Mouse (Mus musculus): Measurements from ENCODE around the gene Vars2. TPM values are rescaled to one million over a fixed set of nuclear protein-coding genes. Genes with fewer than 3 reads are reported as not detected.

The Vars2 gene
- polyA plus RNA-seq, 1 experiment from 2014 or later = 13.0 TPM

- H3K4me1 ChIP-seq (replicated peaks) = peaks cover 14% of the 10 kb centered on the region
- H3K27ac ChIP-seq = no peak overlapping the region
- ATAC-seq = no peak
- peaks cover 3% of the 10 kb centered on the region; the same call in 1 of the 2 replicates for H3K9me3 ChIP-seq
- no peak overlapping the region for H3K4me3 ChIP-seq (replicated peaks)
- 81% methylated on average over 4 of the region's 4 CpGs for WGBS
- H3K4me2 ChIP-seq (replicated peaks) = no peak overlapping the region
- H3K9ac ChIP-seq (replicated peaks) = no peak overlapping the region
- peaks cover 80% of the 10 kb centered on the region for H3K36me3 ChIP-seq
- H3K27me3 ChIP-seq = no peaks in the 10 kb centered on the region
Measured at GRCm38 (mm10) chr17:35691811-35692210, 24.4 kb upstream of the Vars2 start.

- H3K4me3 ChIP-seq (replicated peaks) = no peak overlapping the region
- no peak overlapping the region; the same call in 1 of the 2 replicates for H3K9ac ChIP-seq (replicated peaks)
- H3K9me3 ChIP-seq = no peaks in the 10 kb centered on the region
- no peaks in the 10 kb centered on the region for H3K27me3 ChIP-seq
- H3K4me2 ChIP-seq (replicated peaks) = no peak overlapping the region
- no peak overlapping the region for H3K27ac ChIP-seq
- WGBS = 95% methylated on average over 18 of the region's 18 CpGs
- ATAC-seq = no peak
- peaks cover 26% of the 10 kb centered on the region for H3K4me1 ChIP-seq (replicated peaks)
- peaks cover 88% of the 10 kb centered on the region for H3K36me3 ChIP-seq
Measured at GRCm38 (mm10) chr17:35689936-35690645, 22.7 kb upstream of the Vars2 start.

- no peak overlapping the region for H3K4me3 ChIP-seq (replicated peaks)
- no peak overlapping the region for H3K4me2 ChIP-seq (replicated peaks)
- no peak overlapping the region for H3K27ac ChIP-seq
- ATAC-seq = no peak
- H3K4me1 ChIP-seq (replicated peaks) = peaks cover 31% of the 10 kb centered on the region
- H3K9me3 ChIP-seq = no peaks in the 10 kb centered on the region
- no peaks in the 10 kb centered on the region for H3K27me3 ChIP-seq
- WGBS = 93% methylated on average over 25 of the region's 25 CpGs
- H3K9ac ChIP-seq (replicated peaks) = no peak overlapping the region
- H3K36me3 ChIP-seq = peaks cover 98% of the 10 kb centered on the region
Measured at GRCm38 (mm10) chr17:35688347-35689175, 21.2 kb upstream of the Vars2 start.

- peak; percentile 44 for ATAC-seq
- 48% methylated on average over 9 of the region's 9 CpGs for WGBS
- H3K4me1 ChIP-seq (replicated peaks) = peaks cover 31% of the 10 kb centered on the region
- no peaks in the 10 kb centered on the region for H3K9me3 ChIP-seq
- peak overlapping the region; percentile 77 for H3K27ac ChIP-seq
- H3K9ac ChIP-seq (replicated peaks) = peak overlapping the region; percentile 60
- peaks cover 97% of the 10 kb centered on the region for H3K36me3 ChIP-seq
- no peak overlapping the region for H3K4me3 ChIP-seq (replicated peaks)
- no peak overlapping the region for H3K4me2 ChIP-seq (replicated peaks)
- no peaks in the 10 kb centered on the region for H3K27me3 ChIP-seq
Measured at GRCm38 (mm10) chr17:35685061-35685460, 17.7 kb upstream of the Vars2 start.

GRCm38 (mm10) chr17:35681986-35682385 is 14.6 kb upstream of the Vars2 start:
- H3K4me3 ChIP-seq (replicated peaks) = no peak overlapping the region
- no peak for ATAC-seq
- no peak overlapping the region for H3K4me2 ChIP-seq (replicated peaks)
- WGBS = 87% methylated on average over 13 of the region's 13 CpGs
- H3K4me1 ChIP-seq (replicated peaks) = peaks cover 24% of the 10 kb centered on the region
- no peaks in the 10 kb centered on the region for H3K27me3 ChIP-seq
- peaks cover 71% of the 10 kb centered on the region for H3K36me3 ChIP-seq
- no peak overlapping the region for H3K27ac ChIP-seq
- 0 out of 2 replicates have a peak overlapping the region, but pooled peaks have one; percentile 14 for H3K9ac ChIP-seq (replicated peaks)
- H3K9me3 ChIP-seq = no peaks in the 10 kb centered on the region

- WGBS = 37% methylated on average over 6 of the region's 6 CpGs
- Histone ChIP-seq H3K27me3 (no peaks in the 10 kb centered on the region), H3K4me1 (replicated peaks) (peaks cover 10% of the 10 kb centered on the region), H3K4me2 (replicated peaks) (no peak overlapping the region), H3K27ac (peak overlapping the region; percentile 51), H3K36me3 (peaks cover 57% of the 10 kb centered on the region), H3K9me3 (no peaks in the 10 kb centered on the region), H3K9ac (replicated peaks) (no peak overlapping the region), H3K4me3 (replicated peaks) (no peak overlapping the region)
- ATAC-seq = 0 out of 2 replicates have a peak, but pooled peaks have one; percentile 27
Measured at GRCm38 (mm10) chr17:35680591-35680990, 13.2 kb upstream of the Vars2 start.

GRCm38 (mm10) chr17:35673416-35674035 is 6.1 kb upstream of the Vars2 start, which contains the start of gene Gtf2h4:
TSS of gene Gtf2h4 (minus strand) at chr17:35673739.
- Histone ChIP-seq H3K9ac (replicated peaks) (peak within 1 kb of the TSS; percentile 87), H3K4me3 (replicated peaks) (peak within 1 kb of the TSS; percentile 77), H3K36me3 (peaks cover 22% of the 10 kb centered on the region), H3K4me1 (replicated peaks) (peaks cover 9% of the 10 kb centered on the region), H3K27me3 (no peaks in the 10 kb centered on the region), H3K27ac (peak within 1 kb of the TSS; percentile 35; the same call in 1 of the 2 replicates), H3K4me2 (replicated peaks) (peak within 1 kb of the TSS; percentile 90), H3K9me3 (no peaks in the 10 kb centered on the region)
- peak; percentile 97 for ATAC-seq
- WGBS = 1% methylated on average over 23 of the region's 23 CpGs

- 89% methylated on average over 6 of the region's 6 CpGs for WGBS
- Histone ChIP-seq H3K9ac (replicated peaks) (no peak overlapping the region; the same call in 1 of the 2 replicates), H3K27ac (no peak overlapping the region), H3K4me1 (replicated peaks) (peaks cover 18% of the 10 kb centered on the region), H3K36me3 (peaks cover 22% of the 10 kb centered on the region), H3K4me3 (replicated peaks) (peak overlapping the region; percentile 77), H3K27me3 (no peaks in the 10 kb centered on the region), H3K4me2 (replicated peaks) (peak overlapping the region; percentile 90), H3K9me3 (no peaks in the 10 kb centered on the region)
- no peak for ATAC-seq
Measured at GRCm38 (mm10) chr17:35672527-35672926, 5.1 kb upstream of the Vars2 start.

- H3K27ac ChIP-seq = no peak overlapping the region
- 90% methylated on average over 6 of the region's 6 CpGs for WGBS
- no peak for ATAC-seq
- no peaks in the 10 kb centered on the region for H3K27me3 ChIP-seq
- H3K4me2 ChIP-seq (replicated peaks) = no peak overlapping the region
- no peak overlapping the region for H3K9ac ChIP-seq (replicated peaks)
- H3K4me3 ChIP-seq (replicated peaks) = no peak overlapping the region
- H3K4me1 ChIP-seq (replicated peaks) = peaks cover 20% of the 10 kb centered on the region
- H3K9me3 ChIP-seq = no peaks in the 10 kb centered on the region
- peaks cover 22% of the 10 kb centered on the region for H3K36me3 ChIP-seq
Measured at GRCm38 (mm10) chr17:35671846-35672245, 4.5 kb upstream of the Vars2 start.

GRCm38 (mm10) chr17:35669731-35670130 is 2.3 kb upstream of the Vars2 start:
- no peak for ATAC-seq
- 96% methylated on average over 9 of the region's 9 CpGs for WGBS
- no peak overlapping the region for H3K27ac ChIP-seq
- no peak overlapping the region for H3K4me3 ChIP-seq (replicated peaks)
- H3K4me1 ChIP-seq (replicated peaks) = peaks cover 30% of the 10 kb centered on the region
- H3K9ac ChIP-seq (replicated peaks) = no peak overlapping the region; the same call in 1 of the 2 replicates
- peaks cover 22% of the 10 kb centered on the region for H3K36me3 ChIP-seq
- H3K27me3 ChIP-seq = no peaks in the 10 kb centered on the region
- no peak overlapping the region for H3K4me2 ChIP-seq (replicated peaks)
- no peaks in the 10 kb centered on the region for H3K9me3 ChIP-seq

GRCm38 (mm10) chr17:35666851-35667256 is 538 bp downstream of the Vars2 start:
- H3K9ac ChIP-seq (replicated peaks) = peak overlapping the region; percentile 79
- peak overlapping the region; percentile 58 for H3K4me3 ChIP-seq (replicated peaks)
- peak overlapping the region; percentile 91 for H3K4me2 ChIP-seq (replicated peaks)
- H3K36me3 ChIP-seq = peaks cover 39% of the 10 kb centered on the region
- no peaks in the 10 kb centered on the region for H3K9me3 ChIP-seq
- ATAC-seq = peak; percentile 72
- peak overlapping the region; percentile 86 for H3K27ac ChIP-seq
- no peaks in the 10 kb centered on the region for H3K27me3 ChIP-seq
- H3K4me1 ChIP-seq (replicated peaks) = peaks cover 20% of the 10 kb centered on the region
- WGBS = 5% methylated on average over 13 of the region's 13 CpGs

All from midbrain, embryonic 13.5 days (tissue).